Mouse (Mus musculus): ENCODE results near the gene Tmbim4. TPM values are rescaled to one million over a fixed set of nuclear protein-coding genes. Genes with fewer than 3 reads are reported as not detected.

The Tmbim4 gene
- polyA plus RNA-seq, 1 experiment from 2014 or later: 102 TPM

DNA sequence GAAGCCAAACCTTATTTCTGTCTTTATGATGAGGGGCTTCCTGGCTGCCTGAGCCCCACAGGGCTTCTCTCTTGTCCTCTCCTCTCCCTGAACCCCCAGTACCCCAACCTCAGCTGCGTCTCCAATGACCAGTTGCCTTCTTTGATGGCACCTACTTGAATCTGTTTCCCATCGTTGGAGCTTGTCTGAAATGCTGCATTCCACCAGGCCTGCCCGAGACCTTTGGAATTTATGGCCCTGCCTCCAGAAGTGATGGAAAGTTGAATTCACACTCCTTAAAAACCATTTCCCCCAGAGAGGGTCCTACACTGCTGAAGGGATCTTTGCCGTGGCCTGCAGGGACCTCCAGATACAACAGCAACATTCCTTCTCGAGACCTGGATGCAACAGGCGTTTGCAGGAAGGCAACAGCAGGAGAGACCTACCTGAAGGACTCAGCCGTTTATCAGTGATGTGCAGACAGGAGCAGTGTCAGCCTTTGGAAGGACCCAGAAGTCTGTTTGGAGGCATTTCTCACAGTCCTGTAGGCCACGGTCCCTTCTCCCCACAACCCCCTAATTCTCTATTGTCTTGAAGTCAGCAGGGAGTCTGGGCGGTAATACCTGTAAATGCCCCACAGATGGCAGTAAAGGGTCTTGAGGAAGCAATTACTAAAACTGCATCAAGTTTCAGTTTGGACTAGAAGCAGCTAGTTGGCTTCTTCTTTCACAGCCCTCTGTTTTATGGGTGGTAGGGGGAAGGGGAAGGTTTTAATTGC is 45.8 kb downstream of the Tmbim4 start:
- Histone ChIP-seq H3K9me3 (replicated peaks; ENCODE audit: control insufficient read depth, low read length) (no peaks in the 10 kb centered on the region), H3K9ac (ENCODE audit: low read length) (no peak overlapping the region), H3K27me3 (replicated peaks; ENCODE audit: control insufficient read depth, insufficient read depth, low read length) (no peaks in the 10 kb centered on the region), H3K4me1 (ENCODE audit: control insufficient read depth, insufficient read depth, low read length) (no peaks in the 10 kb centered on the region), H3K27ac (ENCODE audit: low read depth, low read length) (no peak overlapping the region), H3K4me3 (ENCODE audit: low read depth, low read length) (no peak overlapping the region), H3K36me3 (ENCODE audit: control insufficient read depth, insufficient read depth, low read length) (no peaks in the 10 kb centered on the region), H3K4me2 (ENCODE audit: low read length) (no peak overlapping the region)
- 44% methylated on average over 9 of the region's 9 CpGs for WGBS
- ATAC-seq (no peak), DNase-seq (ENCODE audit: low spot score) (peak; percentile 84)

- DNase-seq (ENCODE audit: low spot score) (peak; percentile 28), ATAC-seq (no peak)
- no peak overlapping the region for H3K9ac ChIP-seq (ENCODE audit: low read length)
- H3K9me3 ChIP-seq (replicated peaks; ENCODE audit: control insufficient read depth, low read length): no peaks in the 10 kb centered on the region
- H3K36me3 ChIP-seq (ENCODE audit: control insufficient read depth, insufficient read depth, low read length): no peaks in the 10 kb centered on the region
- no peak overlapping the region for H3K27ac ChIP-seq (ENCODE audit: low read depth, low read length)
- H3K4me3 ChIP-seq (ENCODE audit: low read depth, low read length): no peak overlapping the region
- H3K4me2 ChIP-seq (ENCODE audit: low read length): no peak overlapping the region
- H3K4me1 ChIP-seq (ENCODE audit: control insufficient read depth, insufficient read depth, low read length): peaks cover 2% of the 10 kb centered on the region; the same call in 1 of the 2 replicates
- WGBS: 46% methylated on average over 11 of the region's 11 CpGs
- H3K27me3 ChIP-seq (replicated peaks; ENCODE audit: control insufficient read depth, insufficient read depth, low read length): no peaks in the 10 kb centered on the region
These were observed 49.7 kb downstream of the Tmbim4 start for GRCm38 (mm10) chr10:120250911-120251683.

GRCm38 (mm10) chr10:120251791-120252190 is 50.4 kb downstream of the Tmbim4 start:
- H3K27ac ChIP-seq (ENCODE audit: low read depth, low read length): no peak overlapping the region
- H3K4me2 ChIP-seq (ENCODE audit: low read length): no peak overlapping the region
- ATAC-seq: no peak
- no peak overlapping the region for H3K4me3 ChIP-seq (ENCODE audit: low read depth, low read length)
- no peak for DNase-seq (ENCODE audit: low spot score)
- H3K36me3 ChIP-seq (ENCODE audit: control insufficient read depth, insufficient read depth, low read length): no peaks in the 10 kb centered on the region
- WGBS: 88% methylated on average over 4 of the region's 4 CpGs
- no peak overlapping the region for H3K9ac ChIP-seq (ENCODE audit: low read length)
- no peaks in the 10 kb centered on the region for H3K9me3 ChIP-seq (replicated peaks; ENCODE audit: control insufficient read depth, low read length)
- no peaks in the 10 kb centered on the region for H3K27me3 ChIP-seq (replicated peaks; ENCODE audit: control insufficient read depth, insufficient read depth, low read length)
- peaks cover 2% of the 10 kb centered on the region; the same call in 1 of the 2 replicates for H3K4me1 ChIP-seq (ENCODE audit: control insufficient read depth, insufficient read depth, low read length)

GRCm38 (mm10) chr10:120252800-120253199 is 51.4 kb downstream of the Tmbim4 start:
- WGBS: 44% methylated on average over 8 of the region's 8 CpGs
- DNase-seq (ENCODE audit: low spot score) (no peak), ATAC-seq (no peak)
- H3K9ac ChIP-seq (ENCODE audit: low read length): no peak overlapping the region
- H3K27ac ChIP-seq (ENCODE audit: low read depth, low read length): no peak overlapping the region
- no peaks in the 10 kb centered on the region for H3K9me3 ChIP-seq (replicated peaks; ENCODE audit: control insufficient read depth, low read length)
- peaks cover 2% of the 10 kb centered on the region; the same call in 1 of the 2 replicates for H3K4me1 ChIP-seq (ENCODE audit: control insufficient read depth, insufficient read depth, low read length)
- no peak overlapping the region for H3K4me2 ChIP-seq (ENCODE audit: low read length)
- H3K4me3 ChIP-seq (ENCODE audit: low read depth, low read length): no peak overlapping the region
- no peaks in the 10 kb centered on the region for H3K27me3 ChIP-seq (replicated peaks; ENCODE audit: control insufficient read depth, insufficient read depth, low read length)
- H3K36me3 ChIP-seq (ENCODE audit: control insufficient read depth, insufficient read depth, low read length): no peaks in the 10 kb centered on the region

DNA sequence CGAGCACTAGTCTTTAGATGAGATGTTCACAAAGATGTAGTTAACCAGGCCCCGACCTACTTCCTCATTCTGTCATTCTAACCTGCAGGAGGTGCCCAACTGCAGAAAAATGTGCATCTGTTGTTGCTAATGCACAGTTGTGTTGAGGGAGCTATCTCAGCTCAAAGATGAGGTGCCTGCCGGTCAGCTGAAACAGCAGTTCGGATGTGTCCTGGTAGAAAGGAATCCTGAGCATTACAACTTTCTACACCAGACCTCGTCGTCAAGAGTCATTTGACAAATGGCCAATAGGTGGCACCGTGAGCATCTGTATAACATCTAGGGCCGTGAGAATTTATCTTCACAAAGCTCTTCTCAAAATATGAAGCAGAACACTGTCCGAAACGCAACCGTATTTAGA is 55.8 kb downstream of the Tmbim4 start:
- DNase-seq (ENCODE audit: low spot score) (peak; percentile 87), ATAC-seq (no peak)
- no peaks in the 10 kb centered on the region for H3K27me3 ChIP-seq (replicated peaks; ENCODE audit: control insufficient read depth, insufficient read depth, low read length)
- WGBS: 32% methylated on average over 11 of the region's 11 CpGs
- H3K4me3 ChIP-seq (ENCODE audit: low read depth, low read length): no peak overlapping the region
- no peaks in the 10 kb centered on the region for H3K9me3 ChIP-seq (replicated peaks; ENCODE audit: control insufficient read depth, low read length)
- no peak overlapping the region for H3K4me2 ChIP-seq (ENCODE audit: low read length)
- no peak overlapping the region for H3K9ac ChIP-seq (ENCODE audit: low read length)
- no peaks in the 10 kb centered on the region for H3K36me3 ChIP-seq (ENCODE audit: control insufficient read depth, insufficient read depth, low read length)
- H3K27ac ChIP-seq (ENCODE audit: low read depth, low read length): no peak overlapping the region
- peaks cover 2% of the 10 kb centered on the region; the same call in 1 of the 2 replicates for H3K4me1 ChIP-seq (ENCODE audit: control insufficient read depth, insufficient read depth, low read length)

DNA sequence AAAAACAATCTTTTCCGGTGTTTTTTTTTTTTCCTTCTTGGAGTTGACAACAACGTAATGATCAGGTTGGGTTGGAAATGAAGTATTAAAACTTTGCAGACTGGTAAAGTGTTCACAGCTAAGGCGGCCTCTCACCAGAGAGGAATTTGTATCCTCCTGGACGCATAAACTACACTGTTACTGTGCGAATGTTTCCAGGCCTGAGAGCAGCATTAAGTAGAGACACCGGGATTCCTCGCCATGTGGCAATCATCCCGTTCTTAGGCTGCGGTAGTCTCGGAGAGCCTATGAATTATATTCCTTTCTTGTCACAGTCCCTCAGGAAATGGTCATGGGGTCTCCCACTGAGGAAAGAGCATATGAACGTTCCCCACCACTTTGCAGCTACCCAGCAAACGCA is 66.4 kb downstream of the Tmbim4 start:
- H3K9ac ChIP-seq (ENCODE audit: low read length): no peak overlapping the region
- 87% methylated on average over 12 of the region's 12 CpGs for WGBS
- H3K27ac ChIP-seq (ENCODE audit: low read depth, low read length): no peak overlapping the region
- no peak overlapping the region for H3K4me3 ChIP-seq (ENCODE audit: low read depth, low read length)
- DNase-seq (ENCODE audit: low spot score) (no peak), ATAC-seq (no peak)
- H3K4me2 ChIP-seq (ENCODE audit: low read length): no peak overlapping the region
- H3K9me3 ChIP-seq (replicated peaks; ENCODE audit: control insufficient read depth, low read length): no peaks in the 10 kb centered on the region
- H3K36me3 ChIP-seq (ENCODE audit: control insufficient read depth, insufficient read depth, low read length): no peaks in the 10 kb centered on the region
- H3K27me3 ChIP-seq (replicated peaks; ENCODE audit: control insufficient read depth, insufficient read depth, low read length): no peaks in the 10 kb centered on the region
- H3K4me1 ChIP-seq (ENCODE audit: control insufficient read depth, insufficient read depth, low read length): peaks cover 7% of the 10 kb centered on the region; the same call in 1 of the 2 replicates

DNA sequence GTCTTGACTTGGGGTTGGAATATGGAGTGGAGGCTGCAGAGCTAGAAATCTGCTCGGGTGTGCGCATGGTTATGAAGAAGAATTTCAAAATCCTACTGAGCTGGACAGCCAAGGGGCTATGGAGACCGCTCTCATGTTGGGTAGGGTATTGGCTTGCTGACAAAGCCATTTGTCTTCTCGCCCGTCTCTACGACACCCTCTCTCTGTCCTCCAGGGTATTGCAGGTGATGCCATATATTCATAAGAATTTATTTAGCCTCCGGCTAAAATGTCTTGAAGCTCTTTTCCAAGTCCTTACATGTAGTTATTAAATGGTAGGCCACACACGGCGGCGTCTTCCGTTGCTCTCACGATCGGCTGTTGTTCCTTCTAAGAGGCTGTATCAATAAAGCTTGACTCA is 68.6 kb downstream of the Tmbim4 start:
- DNase-seq (ENCODE audit: low spot score): no peak
- Histone ChIP-seq H3K9me3 (replicated peaks; ENCODE audit: control insufficient read depth, low read length) (no peaks in the 10 kb centered on the region), H3K27me3 (replicated peaks; ENCODE audit: control insufficient read depth, insufficient read depth, low read length) (no peaks in the 10 kb centered on the region), H3K4me3 (ENCODE audit: low read depth, low read length) (no peak overlapping the region), H3K4me2 (ENCODE audit: low read length) (no peak overlapping the region), H3K27ac (ENCODE audit: low read depth, low read length) (no peak overlapping the region), H3K36me3 (ENCODE audit: control insufficient read depth, insufficient read depth, low read length) (no peaks in the 10 kb centered on the region), H3K4me1 (ENCODE audit: control insufficient read depth, insufficient read depth, low read length) (peaks cover 7% of the 10 kb centered on the region; the same call in 1 of the 2 replicates), H3K9ac (ENCODE audit: low read length) (no peak overlapping the region)
- ATAC-seq: no peak
- WGBS: 98% methylated on average over 13 of the region's 13 CpGs

DNA sequence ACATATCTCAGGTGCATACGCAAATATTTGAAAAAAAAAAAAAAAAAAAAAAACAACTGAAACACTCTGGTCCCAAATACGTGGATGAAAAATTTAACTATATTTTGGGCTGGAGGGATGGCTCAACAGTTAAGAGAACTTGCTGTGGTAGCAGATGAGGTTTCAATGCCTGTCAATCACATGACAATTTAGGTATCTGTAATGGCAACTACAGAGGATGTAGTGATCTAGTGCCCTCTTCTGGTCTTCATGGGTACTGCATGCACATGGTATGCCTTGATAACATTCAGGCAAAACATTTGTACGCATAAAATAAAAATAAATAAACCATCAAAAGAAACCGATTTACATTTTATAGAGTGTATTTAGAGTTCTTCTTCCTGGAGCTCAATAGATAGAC is 69.4 kb downstream of the Tmbim4 start:
- ATAC-seq (no peak), DNase-seq (ENCODE audit: low spot score) (peak; percentile 63)
- Histone ChIP-seq H3K9ac (ENCODE audit: low read length) (no peak overlapping the region), H3K4me1 (ENCODE audit: control insufficient read depth, insufficient read depth, low read length) (peaks cover 7% of the 10 kb centered on the region; the same call in 1 of the 2 replicates), H3K4me3 (ENCODE audit: low read depth, low read length) (no peak overlapping the region), H3K27ac (ENCODE audit: low read depth, low read length) (no peak overlapping the region), H3K9me3 (replicated peaks; ENCODE audit: control insufficient read depth, low read length) (no peaks in the 10 kb centered on the region), H3K4me2 (ENCODE audit: low read length) (no peak overlapping the region), H3K27me3 (replicated peaks; ENCODE audit: control insufficient read depth, insufficient read depth, low read length) (no peaks in the 10 kb centered on the region), H3K36me3 (ENCODE audit: control insufficient read depth, insufficient read depth, low read length) (no peaks in the 10 kb centered on the region)
- 79% methylated on average over 4 of the region's 4 CpGs for WGBS

DNA sequence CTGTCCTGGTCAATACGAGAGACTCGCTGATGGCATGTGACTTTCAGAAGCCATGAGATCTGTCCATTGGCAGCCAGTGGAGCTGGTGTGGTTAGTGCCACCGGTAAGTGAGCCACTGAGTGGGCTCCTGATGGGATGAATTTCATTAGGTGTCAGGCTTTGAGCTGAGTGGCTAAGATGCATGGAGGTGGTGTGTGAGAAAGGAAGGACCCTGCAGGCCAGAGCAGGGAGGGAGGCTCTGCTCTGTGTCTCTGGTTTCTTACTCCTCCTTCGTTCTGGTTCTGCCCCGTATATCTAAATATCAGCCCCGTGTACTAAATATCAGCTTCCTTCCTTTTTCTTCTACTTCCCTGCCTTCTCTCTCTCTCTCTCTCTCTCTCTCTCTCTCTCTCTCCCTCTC is 69.9 kb downstream of the Tmbim4 start:
- H3K27me3 ChIP-seq (replicated peaks; ENCODE audit: control insufficient read depth, insufficient read depth, low read length): no peaks in the 10 kb centered on the region
- H3K4me3 ChIP-seq (ENCODE audit: low read depth, low read length): no peak overlapping the region
- H3K4me2 ChIP-seq (ENCODE audit: low read length): peak overlapping the region; percentile 61
- peaks cover 7% of the 10 kb centered on the region; the same call in 1 of the 2 replicates for H3K4me1 ChIP-seq (ENCODE audit: control insufficient read depth, insufficient read depth, low read length)
- H3K36me3 ChIP-seq (ENCODE audit: control insufficient read depth, insufficient read depth, low read length): no peaks in the 10 kb centered on the region
- WGBS: 76% methylated on average over 6 of the region's 6 CpGs
- no peak overlapping the region for H3K9ac ChIP-seq (ENCODE audit: low read length)
- no peaks in the 10 kb centered on the region for H3K9me3 ChIP-seq (replicated peaks; ENCODE audit: control insufficient read depth, low read length)
- ATAC-seq (no peak; the same call in 1 of the 2 replicates), DNase-seq (ENCODE audit: low spot score) (no peak)
- no peak overlapping the region for H3K27ac ChIP-seq (ENCODE audit: low read depth, low read length)
